Mouse (Mus musculus) heart, postnatal 0 days (tissue): ENCODE measurements around the gene Ypel2.

Experiments
- CTCF ChIP-seq: IDR thresholded peaks from 2 replicates; pipeline ENCODE4 v1.5.1; 2016; ENCODE audit warnings: antibody characterized with exemption, control low read depth, low read depth
- EP300 ChIP-seq: IDR thresholded peaks from 2 replicates; pipeline ENCODE4 v1.6.1; 2016; ENCODE audit warnings: antibody characterized with exemption, low read depth

GRCm38 (mm10) chr11:87026096-87026875 is 32.8 kb upstream of the Ypel2 start:
- no peak for TF ChIP-seq CTCF
- TF ChIP-seq EP300 = no peak
